Mouse (Mus musculus) spleen, postnatal 4 days (tissue): ENCODE measurements at regions not wholly inside any gene's neighbourhood (a gene's known extent, or its start where the extent isn't known, plus 50 kb on each side); places are given as distances from the start of the nearest gene placed in this dataset.

Experiments used
- DNase-seq, 2 experiments: peaks; one replicate each; pipeline ENCODE4 v3.0.0; 2022; ENCODE audit warnings: low spot score in 2 of 2

DNA sequence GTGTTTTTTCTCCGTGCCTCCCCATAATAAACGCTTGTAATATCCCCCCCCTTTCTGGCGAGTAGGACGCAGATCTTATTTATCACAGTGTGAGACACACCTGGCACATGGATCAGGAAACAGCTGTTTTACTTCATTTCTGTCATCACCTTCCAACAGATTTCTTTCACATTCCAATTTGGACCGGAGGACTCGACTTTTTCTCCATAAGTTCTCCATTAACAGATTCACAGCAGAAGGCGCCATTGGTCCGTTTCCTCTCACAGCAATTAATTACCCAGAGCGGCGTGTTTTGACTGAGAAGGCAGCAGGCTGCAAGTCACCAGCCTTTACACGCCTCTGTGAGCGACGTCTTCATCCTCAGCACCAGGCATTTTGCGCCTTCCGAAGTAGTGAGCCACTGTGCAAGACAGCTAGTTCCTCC lies 258.1 kb upstream of the Nt5e start:
- no peak for DNase-seq

DNA sequence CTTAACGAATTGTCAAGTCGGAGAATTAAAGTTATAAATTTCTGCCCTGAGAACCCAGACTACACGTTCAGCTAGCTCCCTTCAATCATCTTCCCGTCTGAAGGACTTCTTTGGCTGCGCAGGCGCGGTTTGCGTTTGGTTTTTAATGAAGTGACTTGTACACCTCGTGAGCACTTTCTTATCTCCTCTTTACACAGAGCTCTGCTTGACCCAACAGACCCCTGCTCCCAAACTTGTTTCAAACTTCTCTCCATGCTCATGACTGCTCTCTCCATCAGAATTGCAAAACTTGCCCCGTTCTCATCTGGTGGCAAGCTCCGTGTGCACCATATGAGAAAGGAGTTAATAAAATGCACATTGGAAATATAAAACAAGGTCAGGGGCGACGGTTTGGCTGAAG lies 257.2 kb upstream of the Nt5e start:
- DNase-seq, result no peak

DNA sequence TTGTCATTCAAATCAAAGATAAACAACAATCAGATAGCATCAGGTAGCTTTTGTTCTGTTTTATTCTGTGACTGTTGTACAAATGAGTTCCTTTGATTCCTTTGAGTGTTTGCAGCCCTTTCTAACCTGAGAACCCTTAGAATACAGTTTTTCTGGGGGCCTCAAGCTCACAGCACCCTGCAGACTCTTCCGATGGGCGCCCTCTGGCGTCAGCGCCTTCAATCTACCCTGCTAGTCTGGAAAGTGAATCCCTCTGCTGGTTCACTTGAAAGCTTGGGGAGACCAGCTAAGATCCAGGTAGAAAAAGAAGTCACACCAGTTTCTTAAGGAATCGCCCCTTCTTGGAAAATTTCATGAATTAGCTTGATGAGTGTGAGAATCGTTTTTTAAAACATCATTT lies 253.8 kb upstream of the Nt5e start:
- DNase-seq, result no peak

DNA sequence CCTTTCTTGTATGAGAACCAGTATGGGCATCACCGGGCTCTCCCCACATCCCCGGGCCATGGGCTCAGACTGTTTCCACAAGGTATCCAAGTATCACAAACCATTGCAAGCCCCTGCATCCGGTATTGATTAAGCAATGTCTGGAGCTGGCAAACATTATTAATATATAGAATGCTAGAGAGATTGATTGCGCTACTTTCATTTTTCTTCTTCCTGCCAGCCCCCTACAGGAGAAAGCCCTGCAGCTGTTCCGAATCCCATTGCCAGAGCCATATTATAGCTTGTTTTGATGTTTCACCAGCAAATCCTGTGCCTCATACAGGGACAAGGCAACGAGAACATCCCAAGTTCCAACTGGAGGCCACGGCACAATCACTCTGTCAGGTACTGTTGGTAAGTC lies 253.4 kb upstream of the Nt5e start:
- no peak for DNase-seq

GRCm38 (mm10) chr9:88082931-88083479 lies 244.0 kb upstream of the Nt5e start:
- DNase-seq, result no peak

- DNase-seq, result no peak
These were observed 241.7 kb upstream of the Nt5e start for GRCm38 (mm10) chr9:88085181-88085816.

DNA sequence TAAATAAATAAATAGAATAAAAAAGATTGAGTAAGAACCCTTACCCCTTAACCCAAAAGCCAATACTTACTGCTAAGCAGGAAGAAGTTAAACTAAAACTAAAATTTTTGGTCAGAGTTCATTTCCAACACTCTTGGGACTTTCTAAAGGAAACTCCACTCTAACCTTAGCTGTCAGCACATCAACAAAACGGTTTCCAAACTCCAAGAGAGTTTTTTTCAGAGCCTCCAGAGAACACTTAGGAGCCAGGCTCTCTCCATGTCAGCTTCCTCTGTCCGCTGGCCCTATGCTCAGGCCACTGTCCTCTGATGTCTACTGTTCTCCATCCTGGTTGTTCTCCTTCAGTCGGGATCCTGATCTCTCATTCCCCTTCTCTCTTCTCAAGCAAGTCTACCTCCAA lies 241.1 kb upstream of the Nt5e start:
- DNase-seq, result no peak

- DNase-seq, result no peak
These were observed 235.0 kb upstream of the Nt5e start for GRCm38 (mm10) chr9:88091781-88092527.

DNA sequence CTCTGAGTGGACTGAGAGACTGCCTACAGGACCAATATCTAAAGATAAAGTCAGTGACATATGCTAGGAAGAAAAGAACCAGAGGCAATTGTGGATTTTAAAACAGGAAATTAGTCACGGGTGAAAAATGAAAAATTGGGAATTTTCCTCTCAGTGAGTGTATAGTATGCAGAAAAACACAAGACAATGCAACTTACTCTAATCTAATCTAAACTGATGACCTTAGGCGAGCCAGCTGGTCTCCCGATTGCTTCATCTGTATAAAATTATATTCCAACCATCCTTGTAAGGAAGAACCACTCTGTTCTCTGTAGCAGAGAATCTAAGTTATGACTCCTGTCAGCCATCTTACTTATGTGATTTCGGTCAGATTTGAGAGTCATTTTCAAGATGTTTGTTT lies 234.4 kb upstream of the Nt5e start:
- DNase-seq, result no peak

- no peak for DNase-seq
These were observed 213.9 kb upstream of the Nt5e start for GRCm38 (mm10) chr9:88113094-88113493.

GRCm38 (mm10) chr9:88120536-88120935 lies 206.5 kb upstream of the Nt5e start:
- no peak for DNase-seq

DNA sequence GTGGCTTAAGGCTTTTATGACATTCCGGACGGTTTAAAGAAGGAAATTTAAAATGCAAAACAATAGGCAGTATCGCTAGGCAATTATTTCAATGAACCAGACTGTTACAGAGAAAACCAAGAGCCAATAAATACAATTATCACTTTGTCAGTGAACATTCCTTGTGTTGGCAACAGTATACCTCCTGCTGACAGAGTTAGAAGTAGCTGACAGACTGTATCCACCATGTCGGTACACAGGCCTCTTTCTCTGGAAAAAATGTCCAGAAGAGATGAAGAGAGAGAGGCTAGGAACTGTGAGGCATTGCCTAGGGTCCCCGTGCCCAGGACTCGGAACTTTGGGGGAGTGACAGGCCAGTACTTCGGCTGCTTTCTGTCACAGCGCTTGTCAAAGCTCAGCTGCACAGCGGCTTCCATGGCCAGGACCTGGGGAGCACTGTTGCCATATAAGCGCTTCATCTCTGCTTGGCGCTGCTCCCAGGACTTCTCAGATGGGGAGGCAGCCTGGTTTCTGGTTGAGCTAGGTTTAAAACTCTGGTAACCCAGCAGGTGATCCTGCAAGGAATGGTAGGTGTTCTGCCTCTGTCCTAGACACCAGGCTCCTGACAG lies 205.9 kb upstream of the Nt5e start:
- no peak for DNase-seq

GRCm38 (mm10) chr9:88124322-88125005 lies 202.5 kb upstream of the Nt5e start:
- no peak for DNase-seq

DNA sequence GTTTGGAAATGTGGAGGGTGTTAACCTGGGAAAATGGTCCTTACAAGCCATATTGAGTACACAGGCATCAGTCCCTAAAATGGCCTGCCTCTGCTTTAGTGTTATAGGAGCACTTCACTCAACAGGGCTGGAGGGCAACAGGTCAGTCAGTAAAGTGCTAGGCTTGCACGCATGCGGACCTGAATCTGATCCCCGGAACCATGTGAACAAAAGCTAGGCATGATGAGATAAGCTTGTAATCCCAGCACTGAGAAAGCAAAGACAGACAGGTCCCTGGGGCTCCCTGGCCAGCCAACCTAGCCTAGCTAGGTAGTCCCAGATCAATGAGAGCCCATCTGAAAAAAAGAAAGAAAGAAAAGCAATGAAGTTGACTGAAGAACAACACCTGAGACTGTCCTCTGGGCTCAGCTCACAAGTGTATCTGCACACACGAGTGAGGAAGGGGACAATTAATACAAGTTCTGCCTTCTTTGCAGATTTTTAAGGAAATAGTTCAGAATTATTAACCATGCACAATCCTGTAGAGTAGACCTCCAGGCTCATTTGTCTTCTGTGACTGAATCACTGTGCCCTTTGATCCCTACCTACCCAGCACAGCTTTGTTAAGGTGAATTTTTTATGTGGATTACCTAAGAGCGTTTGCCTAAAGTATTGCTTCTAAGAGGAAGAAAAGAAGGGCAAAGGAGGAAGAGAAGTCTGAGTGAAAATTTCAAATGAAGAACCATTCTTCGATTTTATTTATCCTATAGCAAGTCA lies 163.8 kb upstream of the Nt5e start:
- DNase-seq, result no peak

DNA sequence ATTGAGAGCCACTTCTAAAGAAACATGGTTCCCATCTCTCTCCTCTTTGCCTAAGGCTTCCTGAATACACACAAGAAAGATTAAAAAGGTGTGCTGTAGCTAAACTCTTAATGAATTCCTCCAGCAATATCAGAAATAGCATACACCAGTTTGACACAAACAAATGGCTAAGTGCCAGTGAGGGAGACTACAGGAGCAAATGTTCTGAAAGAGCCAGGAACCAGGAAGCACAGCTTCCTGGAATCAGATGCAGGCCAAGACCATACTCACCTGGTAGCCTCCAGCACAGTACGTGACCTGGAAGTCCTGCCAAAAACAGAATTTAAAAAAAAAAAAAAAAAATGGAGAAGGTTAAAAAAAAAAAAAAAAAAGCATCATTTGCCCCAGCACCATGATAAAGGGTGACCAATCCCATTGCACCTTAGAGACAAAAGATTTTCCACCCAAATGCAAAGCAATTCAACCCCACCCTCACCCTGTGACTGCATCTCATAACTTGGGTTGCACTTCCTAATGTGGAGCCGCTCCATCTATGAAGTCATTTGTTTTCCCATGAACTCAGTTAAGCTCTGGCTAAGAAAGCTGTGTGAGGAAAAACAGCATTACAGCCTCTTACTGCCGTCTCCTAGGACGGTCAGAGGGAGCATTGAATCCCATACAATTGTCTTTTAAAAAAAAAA lies 149.3 kb upstream of the Nt5e start:
- no peak for DNase-seq

- no peak for DNase-seq
These were observed 145.6 kb upstream of the Nt5e start for GRCm38 (mm10) chr9:88181189-88181994.

- no peak for DNase-seq
These were observed 119.6 kb upstream of the Nt5e start for GRCm38 (mm10) chr9:88207378-88207777.

DNA sequence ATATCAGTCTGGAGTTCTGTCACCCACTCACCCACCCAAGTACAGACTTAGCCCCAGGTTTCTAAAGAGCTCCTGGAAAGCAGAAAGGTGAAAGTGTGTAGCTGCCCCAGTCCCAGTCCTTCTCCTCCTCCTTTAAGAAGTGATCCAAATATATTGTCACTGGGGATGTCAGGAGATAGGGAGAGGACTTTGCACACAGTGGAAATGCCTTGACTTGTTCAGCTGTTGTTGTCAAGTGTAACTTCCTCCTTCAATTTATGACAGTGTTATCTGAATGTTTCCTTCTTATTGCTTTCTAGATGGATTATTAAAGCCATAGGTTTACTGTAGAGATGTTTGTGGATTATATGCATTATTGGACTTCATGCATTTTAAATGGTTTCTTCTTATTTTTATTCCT lies 119.0 kb upstream of the Nt5e start:
- no peak for DNase-seq

DNA sequence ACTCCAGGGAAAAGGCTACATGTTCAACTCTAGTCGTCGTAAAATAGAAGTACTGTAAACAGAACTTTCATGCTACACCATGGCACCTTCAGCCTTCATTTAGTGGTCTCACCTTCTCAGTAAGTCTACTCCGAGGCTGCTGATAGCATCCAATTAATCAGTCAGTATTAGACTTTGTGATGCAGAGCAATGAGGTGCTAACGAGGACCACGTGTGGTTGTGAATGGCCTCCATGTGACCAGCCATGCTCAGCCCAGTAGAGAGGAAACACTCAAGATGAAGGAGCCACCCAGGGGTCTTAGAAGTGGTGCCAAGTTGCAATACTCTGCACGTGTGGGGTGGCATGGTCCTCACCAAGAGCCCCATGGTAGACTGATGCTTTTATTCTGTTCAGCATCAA lies 112.2 kb upstream of the Nt5e start:
- DNase-seq, result no peak

DNA sequence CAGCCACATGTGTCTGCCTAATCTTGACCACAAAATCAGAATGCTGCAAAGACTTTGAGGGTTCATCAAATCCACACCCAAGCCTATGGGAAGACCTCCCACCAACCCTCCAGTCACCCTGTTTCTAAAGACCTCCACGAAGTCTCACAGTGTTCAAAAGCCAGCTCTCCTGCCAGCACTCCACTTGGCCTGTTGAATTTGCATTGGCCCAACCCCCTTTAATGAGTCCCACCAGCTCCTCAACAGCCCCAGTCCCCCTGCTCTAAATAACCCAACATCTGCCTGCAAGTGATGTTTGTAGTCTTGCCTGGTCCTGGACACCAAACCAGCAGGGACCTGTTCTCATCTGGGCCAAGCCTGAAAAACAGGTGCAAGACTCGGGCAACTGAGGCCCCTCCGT lies 106.6 kb upstream of the Nt5e start:
- DNase-seq, result no peak
